In the genomic region with DNA sequence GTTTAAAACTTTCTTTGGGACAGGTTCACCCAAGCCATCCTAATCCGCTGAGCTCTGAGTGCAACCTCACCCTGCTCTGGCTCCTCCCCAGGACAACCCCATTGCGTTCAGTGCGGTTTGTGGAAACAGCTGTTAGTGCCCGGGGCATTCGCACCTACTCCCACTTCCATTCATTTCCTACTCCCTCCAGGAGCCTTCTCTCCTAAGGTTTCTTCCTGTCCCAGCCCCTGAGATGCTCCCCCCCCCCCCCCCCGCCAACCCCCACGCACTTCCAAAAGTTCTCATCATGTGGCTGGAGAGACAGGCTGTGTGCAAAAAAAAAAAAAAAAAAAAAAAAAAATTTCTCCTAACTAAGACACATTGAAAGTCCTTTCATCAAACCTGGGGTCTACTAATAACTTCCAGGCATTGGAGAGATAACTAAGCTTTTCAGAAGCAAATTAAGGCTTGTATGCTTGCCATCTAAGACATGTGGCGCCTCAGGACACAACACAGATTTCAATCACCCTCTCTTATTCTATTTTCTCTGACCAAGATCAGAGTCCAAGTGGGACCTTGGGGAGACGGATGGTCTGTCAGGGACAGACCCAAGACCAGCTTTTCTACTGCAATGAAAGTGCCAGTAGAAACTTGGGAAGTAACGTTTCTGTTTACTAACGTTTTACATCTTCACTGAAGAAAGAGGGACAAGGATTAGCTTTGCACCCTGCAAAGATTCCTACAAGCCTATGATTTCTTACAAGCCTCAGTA, we compare ENCODE assay signal across 9 mouse cellular contexts. TPM values are rescaled to one million over a fixed set of nuclear protein-coding genes. Genes with fewer than 3 reads are reported as not detected.
A peak's percentile ranks its signal among the peaks of the same experiment; 100 is the strongest.
DNase-seq lines count a peak whose midpoint lies in the region; ATAC-seq and TF ChIP-seq lines count a peak whose summit lies in the region.
"Had no signal": no experiment of that assay in that cellular context is flagged by ENCODE, and none has a peak within 500 bp of the region (broad histone marks: within the 10 kb centered on the region; RNA-seq: fewer than 3 reads in every experiment).

No protein-coding gene starts in this region.

- no peaks in the 10 kb centered on the region for H3K27me3 ChIP-seq in heart, adult 2 months (ENCODE audit: control insufficient read depth, insufficient read depth, low read length)
- no peaks in the 10 kb centered on the region; the same call in 1 of the 2 replicates for H3K27me3 ChIP-seq in E14TG2a.4 (ENCODE audit: insufficient read depth, low read length)
- H3K27me3 ChIP-seq in forebrain, embryonic 15.5 days, result no peaks in the 10 kb centered on the region
- H3K27me3 ChIP-seq in liver, embryonic 14.5 days (ENCODE audit: control insufficient read depth, insufficient read depth, low read length), result no peaks in the 10 kb centered on the region

- H3K79me2 ChIP-seq in heart, adult 2 months (replicated peaks; ENCODE audit: control insufficient read depth, insufficient read depth, low read length), result no peaks in the 10 kb centered on the region

- DNase-seq in heart, adult 2 months, result no peak
- DNase-seq in heart, postnatal 36 days, result no peak
- peak in 1 of 3 experiments; percentile 84 for DNase-seq in liver, embryonic 14.5 days (ENCODE audit: low read depth in 3 of 3, low spot score in 3 of 3)
- no peak for DNase-seq in layer of hippocampus, adult 18-20 months (ENCODE audit: low spot score in 2 of 2)
- no peak for DNase-seq in right cerebral cortex, postnatal 25 days
- DNase-seq in thymus, postnatal 14 days, result no peak

- intact Hi-C loops in heart, adult 2 months (cut with DNase I), result loop anchor here (1.0 to 5.0 kb wide), 2 partner anchors 53 to 460 kb away; a partner anchor contains a TSS
- intact Hi-C loops in heart, postnatal 36 days (cut with DNase I), result no loop called here

- H3K27ac ChIP-seq in heart, adult 2 months, result no peak overlapping the region
- H3K27ac ChIP-seq in forebrain, embryonic 15.5 days (replicated peaks), result no peak overlapping the region
- H3K27ac ChIP-seq in liver, embryonic 14.5 days, result no peak overlapping the region

- H3K4me2 ChIP-seq in forebrain, embryonic 15.5 days (replicated peaks), result peak overlapping the region; percentile 56
- H3K4me2 ChIP-seq in liver, embryonic 14.5 days (ENCODE audit: low read depth), result peak overlapping the region; percentile 77

- peak overlapping the region; percentile 97 for H3K4me3 ChIP-seq in heart, adult 2 months
- peak overlapping the region; percentile 96 for H3K4me3 ChIP-seq in E14TG2a.4 (replicated peaks; ENCODE audit: low read length)
- H3K4me3 ChIP-seq in forebrain, embryonic 15.5 days, result peak overlapping the region; percentile 97
- peak overlapping the region; percentile 82 to 93 for H3K4me3 ChIP-seq in liver, embryonic 14.5 days (ENCODE audit: insufficient read depth in 1 of 2, low read depth in 2 of 2, low read length in 2 of 2)

- peak overlapping the region; percentile 14; the same call in 1 of the 2 replicates for H3K9ac ChIP-seq in heart, adult 2 months (ENCODE audit: low read depth, low read length)
- H3K9ac ChIP-seq in forebrain, embryonic 15.5 days (replicated peaks), result no peak overlapping the region
- no peak overlapping the region; the same call in none of the 2 replicates for H3K9ac ChIP-seq in liver, embryonic 14.5 days (replicated peaks)

- 25% methylated on average over 11 of the region's 11 CpGs for WGBS in heart, adult 2 months
- 27% methylated on average over 11 of the region's 11 CpGs for WGBS in forebrain, embryonic 15.5 days
- WGBS in liver, embryonic 14.5 days (ENCODE audit: insufficient replicate concordance), result 30% methylated on average over 10 of the region's 11 CpGs

- no peaks in the 10 kb centered on the region for H3K9me3 ChIP-seq in E14TG2a.4 (ENCODE audit: low read length)
- no peaks in the 10 kb centered on the region for H3K9me3 ChIP-seq in forebrain, embryonic 15.5 days
- H3K9me3 ChIP-seq in liver, embryonic 14.5 days (ENCODE audit: control insufficient read depth, low read length), result no peaks in the 10 kb centered on the region

- TF ChIP-seq CTCF in heart, adult 2 months (IDR thresholded peaks at IDR 0.05), result no peak
- no peak for TF ChIP-seq CTCF in E14TG2a.4 (conservative IDR thresholded peaks at IDR 0.05; ENCODE audit: low read length)
- no peak for TF ChIP-seq CTCF in liver, embryonic 14.5 days (IDR thresholded peaks at IDR 0.05; ENCODE audit: low read depth)

- no peaks in the 10 kb centered on the region for H3K36me3 ChIP-seq in heart, adult 2 months (ENCODE audit: control insufficient read depth, insufficient read depth, low read length)
- peaks cover 7% of the 10 kb centered on the region for H3K36me3 ChIP-seq in E14TG2a.4 (ENCODE audit: insufficient read depth, low read length)
- no peaks in the 10 kb centered on the region for H3K36me3 ChIP-seq in forebrain, embryonic 15.5 days
- no peaks in the 10 kb centered on the region for H3K36me3 ChIP-seq in liver, embryonic 14.5 days (replicated peaks; ENCODE audit: control insufficient read depth, insufficient read depth, low read depth)

- no peak for TF ChIP-seq EP300 in heart, adult 2 months (IDR thresholded peaks at IDR 0.05; ENCODE audit: insufficient read depth, low read depth, low read length)
- no peak for TF ChIP-seq EP300 in liver, embryonic 14.5 days (IDR thresholded peaks at IDR 0.05; ENCODE audit: low read depth)

- TF ChIP-seq POLR2A in heart, adult 2 months (IDR thresholded peaks at IDR 0.05; ENCODE audit: insufficient read depth, low read depth, low read length), result no peak

- H3K4me1 ChIP-seq in heart, adult 2 months (ENCODE audit: control insufficient read depth, insufficient read depth, low read length), result no peaks in the 10 kb centered on the region
- peaks cover 9% of the 10 kb centered on the region for H3K4me1 ChIP-seq in E14TG2a.4 (replicated peaks; ENCODE audit: low read depth, low read length)
- H3K4me1 ChIP-seq in forebrain, embryonic 15.5 days, result peaks cover 8% of the 10 kb centered on the region; the same call in 1 of the 2 replicates
- H3K4me1 ChIP-seq in liver, embryonic 14.5 days (replicated peaks; ENCODE audit: control insufficient read depth in 2 of 2, insufficient read depth in 2 of 2, low read length in 1 of 2), result peaks cover 9 to 18% of the 10 kb centered on the region in 2 experiments

- no peak for ATAC-seq in forebrain, embryonic 15.5 days (replicated peaks)
- ATAC-seq in liver, embryonic 14.5 days (ENCODE audit: insufficient read depth), result no peak; the same call in 1 of the 2 replicates

RNA-seq across cellular contexts. Expression of a gene that starts 0.5 kb away (rescaled TPM):
- under 1 TPM; 0.34 TPM for total RNA-seq in heart, adult 2 months (2021)
- 0.68 and 1.2 TPM in 2 replicates for polyA plus RNA-seq in heart, adult 2 months (2012; rRNA removed)
- under 1 TPM; 0.57 to 0.80 TPM for total RNA-seq in heart, postnatal 36 days (2021)
- 11.3 and 13.1 TPM in 2 replicates for polyA plus RNA-seq in forebrain, embryonic 15.5 days (2015; fragmentation: Nextera tagmentation; extraction: Ambion mirVana)
- 5.2 and 5.5 TPM in 2 replicates for polyA plus RNA-seq in liver, embryonic 14.5 days (2012; rRNA removed)
- 8.5 and 8.6 TPM in 2 replicates for polyA plus RNA-seq in liver, embryonic 14.5 days (2014; fragmentation: Nextera tagmentation; extraction: Ambion mirVana)
- 1 to 10 TPM in 1 of 2 experiments, under 1 TPM in 1; 0.94 to 1.5 TPM for total RNA-seq in layer of hippocampus, adult 18-20 months (2021)

RNA-seq across cellular contexts. Expression of a gene that starts 53.3 kb away (rescaled TPM):
- 10 to 100 TPM; 14.3 to 15.6 TPM for total RNA-seq in heart, adult 2 months (2021)
- 13.3 and 24.5 TPM in 2 replicates for polyA plus RNA-seq in heart, adult 2 months (2012; rRNA removed)
- 10 to 100 TPM; 19.3 to 24.5 TPM for total RNA-seq in heart, postnatal 36 days (2021)
- 7.1 and 7.5 TPM in 2 replicates for polyA plus RNA-seq in forebrain, embryonic 15.5 days (2015; fragmentation: Nextera tagmentation; extraction: Ambion mirVana)
- 0.23 and 0.29 TPM in 2 replicates for polyA plus RNA-seq in liver, embryonic 14.5 days (2012; rRNA removed)
- 0.08 and 0.15 TPM in 2 replicates for polyA plus RNA-seq in liver, embryonic 14.5 days (2014; fragmentation: Nextera tagmentation; extraction: Ambion mirVana)
- total RNA-seq in layer of hippocampus, adult 18-20 months (2021), result 100 to 1,000 TPM; 283 to 288 TPM
- total RNA-seq: granulocyte monocyte progenitor cell, adult 5-6 weeks had no signal

RNA-seq across cellular contexts. Expression of a gene that starts 58.7 kb away (rescaled TPM):
- total RNA-seq in heart, adult 2 months (2021), result under 1 TPM; 0.21 to 0.48 TPM
- polyA plus RNA-seq in heart, adult 2 months (2012; rRNA removed), result 0.47 and 0.51 TPM in 2 replicates
- total RNA-seq in heart, postnatal 36 days (2021), result under 1 TPM; 0.22 to 0.56 TPM
- not detected in 2 replicates for polyA plus RNA-seq in forebrain, embryonic 15.5 days (2015; fragmentation: Nextera tagmentation; extraction: Ambion mirVana)
- not detected in 2 replicates for polyA plus RNA-seq in liver, embryonic 14.5 days (2012; rRNA removed)
- polyA plus RNA-seq in liver, embryonic 14.5 days (2014; fragmentation: Nextera tagmentation; extraction: Ambion mirVana), result not detected in 2 replicates
- 1 to 10 TPM in 1 of 2 experiments, under 1 TPM in 1; 0.77 to 1.3 TPM for total RNA-seq in layer of hippocampus, adult 18-20 months (2021)
- total RNA-seq: granulocyte monocyte progenitor cell, adult 5-6 weeks had no signal

Comparison
In these comparisons a context has a peak if more than half of its experiments do, and no peak if none do; other contexts are left out.
1. RNA of a gene that starts 53.3 kb away (total RNA-seq): 283 to 288 TPM in layer of hippocampus, adult 18-20 months; 19.3 to 24.5 TPM in heart, postnatal 36 days and 14.3 to 15.6 TPM in heart, adult 2 months; every median in the first group is over 10 times any median in the second.
2. Peak in every context shown above with its lines, with median percentiles within 50 percentile points of each other: H3K4me3 ChIP-seq.